17 mouse cellular contexts compared by ENCODE assay signal in genomic region chr13:110008539-110008938, GRCm38 (mm10).
DNase-seq lines count a peak whose midpoint lies in the region; ATAC-seq and TF ChIP-seq lines count a peak whose summit lies in the region.
"Had no signal": no experiment of that assay in that cellular context is flagged by ENCODE, and none has a peak within 500 bp of the region (broad histone marks: within the 10 kb centered on the region; RNA-seq: fewer than 3 reads in every experiment).

No protein-coding gene starts in this region.

- no peak for TF ChIP-seq CTCF in hindbrain, postnatal 0 days (IDR thresholded peaks at IDR 0.05; ENCODE audit: low read depth)

- H3K4me3 ChIP-seq in hindbrain, postnatal 0 days (ENCODE audit: low read length) = no peak overlapping the region
- H3K4me3 ChIP-seq: embryonic facial prominence, embryonic 13.5 days; heart, embryonic 10.5 days; intestine, embryonic 15.5 days had no signal

- 0 out of 2 replicates have a peak, but pooled peaks cover 3% of the 10 kb centered on the region for H3K4me1 ChIP-seq in hindbrain, postnatal 0 days (ENCODE audit: insufficient read depth, low read length)
- H3K4me1 ChIP-seq: embryonic facial prominence, embryonic 13.5 days had no signal

- 20% methylated on average over 8 of the region's 8 CpGs for WGBS in hindbrain, postnatal 0 days

- peak; percentile 16 for DNase-seq in embryo, embryonic 10 days (ENCODE audit: low spot score)
- DNase-seq in embryo, embryonic 9.5 days (ENCODE audit: extremely low spot score) = no peak
- peak; percentile 37 for DNase-seq in retina, postnatal 1 day
- no peak for DNase-seq in retina, embryonic 14.5 days (ENCODE audit: low spot score)
- DNase-seq in hindbrain, postnatal 0 days (ENCODE audit: low spot score) = peak; percentile 67
- DNase-seq in telencephalon, adult 2 months (ENCODE audit: low read depth, low spot score) = peak; percentile 55
- no peak for DNase-seq in cerebellum, postnatal 4 days (ENCODE audit: low spot score in 2 of 2)
- DNase-seq in spleen, postnatal 14 days (ENCODE audit: low spot score in 2 of 2) = no peak
- DNase-seq: cerebellum, postnatal 25 days; gastrocnemius, postnatal 14 days; heart, postnatal 14 days; kidney, postnatal 25 days; lung, adult 2 months; lung, postnatal 4 days had no signal

- H3K9ac ChIP-seq in hindbrain, postnatal 0 days (replicated peaks; ENCODE audit: low read length) = no peak overlapping the region
- H3K9ac ChIP-seq: embryonic facial prominence, embryonic 13.5 days; intestine, embryonic 15.5 days had no signal

- H3K9me3 ChIP-seq in hindbrain, postnatal 0 days (ENCODE audit: low read length) = no peaks in the 10 kb centered on the region
- H3K9me3 ChIP-seq: embryonic facial prominence, embryonic 13.5 days; heart, embryonic 10.5 days; intestine, embryonic 15.5 days had no signal

- peak; percentile 78 for ATAC-seq in hindbrain, postnatal 0 days
- ATAC-seq: intestine, embryonic 15.5 days had no signal

- H3K27me3 ChIP-seq in hindbrain, postnatal 0 days (ENCODE audit: insufficient read depth, low read length) = no peaks in the 10 kb centered on the region
- H3K27me3 ChIP-seq: intestine, embryonic 15.5 days had no signal

- H3K4me2 ChIP-seq in hindbrain, postnatal 0 days (ENCODE audit: low read depth, low read length) = peak overlapping the region; percentile 14; the same call in 1 of the 2 replicates
- H3K4me2 ChIP-seq: embryonic facial prominence, embryonic 13.5 days; intestine, embryonic 15.5 days had no signal

- peak overlapping the region; percentile 41; the same call in 1 of the 2 replicates for H3K27ac ChIP-seq in hindbrain, postnatal 0 days
- H3K27ac ChIP-seq: embryonic facial prominence, embryonic 13.5 days; heart, embryonic 10.5 days; intestine, embryonic 15.5 days had no signal

- no peaks in the 10 kb centered on the region for H3K36me3 ChIP-seq in hindbrain, postnatal 0 days (ENCODE audit: insufficient read depth, low read length)
- H3K36me3 ChIP-seq: embryonic facial prominence, embryonic 13.5 days; heart, embryonic 10.5 days; intestine, embryonic 15.5 days had no signal

Comparison
In these comparisons a context has a peak if more than half of its experiments do, and no peak if none do; other contexts are left out.
1. DNase-seq: peak in embryo, embryonic 10 days (single experiment), retina, postnatal 1 day (single experiment), hindbrain, postnatal 0 days (single experiment) and telencephalon, adult 2 months (single experiment); none in embryo, embryonic 9.5 days (single experiment), retina, embryonic 14.5 days (single experiment), cerebellum, postnatal 4 days (0 of 2) and spleen, postnatal 14 days (0 of 2).